Mouse (Mus musculus) midbrain, embryonic 13.5 days (tissue): ENCODE measurements around the gene Acss2. TPM values are rescaled to one million over a fixed set of nuclear protein-coding genes. Genes with fewer than 3 reads are reported as not detected.
"Not testable (repeated sequence)": the region's sequence is repeated elsewhere in the genome, so short reads cannot be mapped to it uniquely, and the experiment has no call there.

Experiments
- ATAC-seq: fragments of 200-750 bp; cut with Nextera tagmentation; 2 replicates; pipeline ENCODE4 v1.8.0; 2017; ENCODE audit warnings: mild to moderate bottlenecking, moderate TSS enrichment, moderate library complexity
- H3K27ac ChIP-seq: fragments of 300-500 bp; sonication (generic); 2 replicates; pipeline ENCODE4 v1.5.1; 2015; ENCODE audit warnings: inconsistent platforms, mild to moderate bottlenecking, moderate library complexity
- H3K27me3 ChIP-seq: fragments of 300-500 bp; sonication (generic); 2 replicates; pipeline ENCODE4 v1.6.1; 2015; ENCODE audit warnings: mild to moderate bottlenecking, inconsistent platforms
- H3K36me3 ChIP-seq: fragments of 300-500 bp; sonication (generic); 2 replicates; pipeline ENCODE4 v1.6.1; 2015; ENCODE audit warnings: mild to moderate bottlenecking, inconsistent platforms
- H3K4me1 ChIP-seq: fragments of 300-500 bp; sonication (generic); replicated peaks from 2 replicates; pipeline ENCODE4 v1.6.1; 2015; ENCODE audit warnings: inconsistent platforms
- H3K4me2 ChIP-seq: fragments of 300-500 bp; sonication (generic); replicated peaks from 2 replicates; pipeline ENCODE4 v1.6.1; 2015; ENCODE audit warnings: moderate library complexity, mild to moderate bottlenecking, inconsistent platforms
- H3K4me3 ChIP-seq: fragments of 300-500 bp; sonication (generic); replicated peaks from 2 replicates; pipeline ENCODE4 v1.5.1; 2015; ENCODE audit warnings: mild to moderate bottlenecking, inconsistent platforms
- H3K9ac ChIP-seq: fragments of 300-500 bp; sonication (generic); replicated peaks from 2 replicates; pipeline ENCODE4 v1.6.1; 2015; ENCODE audit warnings: mild to moderate bottlenecking, inconsistent platforms
- H3K9me3 ChIP-seq: fragments of 300-500 bp; sonication (generic); 2 replicates; pipeline ENCODE4 v1.6.1; 2016; ENCODE audit warnings: mild to moderate bottlenecking, inconsistent platforms
- WGBS: fragments of 180-500 bp; shearing (Covaris S2); methylation state at CpG from one replicate; pipeline ENCODE4 v1.1.7; 2015; 5-methylcytosine and 5-hydroxymethylcytosine counted together
- polyA plus RNA-seq: library from polyadenylated mRNA; unstranded; fragments of >200 nt; fragmentation: Nextera tagmentation; extraction: Ambion mirVana; gene quantifications from 2 replicates; pipeline ENCODE4 v1.2.1, GENCODE M21; 2015

The Acss2 gene
- polyA plus RNA-seq, 1 experiment from 2014 or later, result 28.0 TPM

DNA sequence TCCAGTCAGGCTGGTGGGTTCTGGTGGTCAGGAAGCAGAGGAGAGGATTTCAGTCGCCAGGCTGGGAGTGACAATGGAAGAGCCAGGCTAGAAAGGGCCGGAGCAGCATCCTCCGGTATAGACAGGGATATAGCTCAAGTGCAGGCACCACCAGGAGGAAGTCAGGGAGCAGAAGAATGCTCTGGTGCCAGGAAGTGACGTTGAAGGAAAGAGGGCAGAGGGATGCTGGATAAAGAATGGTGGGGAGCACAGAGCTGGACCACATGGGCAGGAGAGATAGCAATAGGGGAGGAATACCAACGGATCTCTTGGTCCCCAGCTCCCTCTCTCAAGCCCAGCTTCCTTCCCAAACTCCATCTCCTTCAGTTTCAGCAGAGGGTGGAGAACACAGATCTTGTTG, 4.2 kb upstream of the Acss2 start:
- H3K9ac ChIP-seq, result peak overlapping the region; percentile 88
- no peak for ATAC-seq
- H3K4me3 ChIP-seq, result peak overlapping the region; percentile 75
- H3K9me3 ChIP-seq, result no peaks in the 10 kb centered on the region
- peak overlapping the region; percentile 81 for H3K27ac ChIP-seq
- peaks cover 35% of the 10 kb centered on the region for H3K4me1 ChIP-seq
- H3K27me3 ChIP-seq, result no peaks in the 10 kb centered on the region
- peaks cover 9% of the 10 kb centered on the region; the same call in 1 of the 2 replicates for H3K36me3 ChIP-seq
- 65% methylated on average over 5 of the region's 5 CpGs for WGBS
- peak overlapping the region; percentile 78 for H3K4me2 ChIP-seq

DNA sequence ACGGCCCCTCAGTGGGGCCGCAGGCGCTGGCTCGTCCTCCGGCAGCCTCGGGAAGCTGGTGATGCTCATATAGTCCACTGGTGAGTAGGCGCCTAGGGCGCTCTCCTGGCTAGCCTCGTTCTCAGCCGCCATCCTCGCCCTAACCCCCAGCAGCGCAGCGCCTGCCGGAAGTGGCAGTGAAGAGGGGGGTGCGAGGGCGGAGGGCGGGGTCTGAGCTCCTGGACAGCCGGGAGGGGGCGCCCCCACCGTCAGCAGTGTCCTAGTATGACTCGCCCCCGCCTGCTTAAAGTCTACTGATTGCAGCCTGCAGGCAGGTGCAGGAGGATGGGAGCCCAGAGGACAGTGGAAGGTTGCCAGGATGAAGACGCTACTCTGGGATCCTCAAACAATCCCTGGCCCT, 3.1 kb upstream of the Acss2 start:
- Histone ChIP-seq H3K4me1 (peaks cover 41% of the 10 kb centered on the region), H3K9ac (peak overlapping the region; percentile 88), H3K4me3 (peak overlapping the region; percentile 75), H3K27ac (peak overlapping the region; percentile 81), H3K27me3 (no peaks in the 10 kb centered on the region), H3K4me2 (peak overlapping the region; percentile 78), H3K9me3 (no peaks in the 10 kb centered on the region), H3K36me3 (peaks cover 5% of the 10 kb centered on the region; the same call in 1 of the 2 replicates)
- peak; percentile 49 for ATAC-seq
- WGBS, result under 1% methylated on average over 23 of the region's 23 CpGs

GRCm38 (mm10) chr2:155515941-155516340, 1.8 kb upstream of the Acss2 start:
- WGBS, result 6% methylated on average over 1 of the region's 1 CpGs
- peaks cover 3% of the 10 kb centered on the region; the same call in 1 of the 2 replicates for H3K36me3 ChIP-seq
- no peaks in the 10 kb centered on the region for H3K9me3 ChIP-seq
- no peak overlapping the region for H3K4me3 ChIP-seq
- ATAC-seq, result no peak
- no peaks in the 10 kb centered on the region for H3K27me3 ChIP-seq
- H3K9ac ChIP-seq, result no peak overlapping the region
- H3K4me2 ChIP-seq, result no peak overlapping the region
- no peak overlapping the region for H3K27ac ChIP-seq
- peaks cover 41% of the 10 kb centered on the region for H3K4me1 ChIP-seq

DNA sequence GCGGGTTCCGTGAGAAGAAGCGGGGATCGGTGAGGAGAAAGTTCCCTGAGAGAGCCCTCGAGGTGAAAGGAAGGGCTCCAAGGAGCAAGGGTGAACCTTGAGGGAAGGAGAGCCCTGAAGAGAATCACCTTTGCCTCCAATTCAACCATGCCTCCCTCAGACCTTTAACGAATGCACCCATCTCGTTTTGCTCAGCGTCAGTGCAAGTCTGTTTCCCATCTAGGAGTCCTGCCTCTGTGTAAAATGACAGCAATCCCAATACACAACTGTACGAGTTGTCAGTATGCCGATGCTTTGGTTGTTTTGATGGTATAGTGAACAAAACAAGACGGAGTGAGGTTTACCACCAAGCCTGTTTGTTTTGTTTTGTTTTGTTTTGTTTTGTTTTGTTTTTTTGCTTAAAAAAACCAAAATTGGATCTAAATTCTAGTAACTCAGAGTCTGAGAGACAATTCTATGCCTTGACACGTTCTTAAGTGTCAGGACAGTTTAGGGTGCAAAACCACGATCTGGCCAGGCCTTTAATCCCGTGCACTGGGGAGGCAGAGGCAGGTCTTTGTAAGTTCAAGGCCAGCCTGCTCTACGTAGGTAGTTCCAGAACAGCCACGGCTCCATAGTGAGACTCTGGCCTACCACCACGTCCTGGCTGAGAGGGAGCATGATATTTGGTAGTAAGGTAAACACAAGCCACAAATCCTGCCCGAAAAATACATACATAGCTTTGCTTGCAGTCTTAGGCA, 953 bp downstream of the Acss2 start:
- 26% methylated on average over 18 of the region's 18 CpGs for WGBS
- ATAC-seq, result no peak

GRCm38 (mm10) chr2:155523706-155524105, 6.0 kb downstream of the Acss2 start:
- no peak for ATAC-seq
- Histone ChIP-seq H3K9ac (no peak overlapping the region), H3K27me3 (no peaks in the 10 kb centered on the region), H3K9me3 (no peaks in the 10 kb centered on the region), H3K27ac (no peak overlapping the region), H3K4me1 (peaks cover 4% of the 10 kb centered on the region), H3K36me3 (no peaks in the 10 kb centered on the region), H3K4me2 (no peak overlapping the region), H3K4me3 (no peak overlapping the region)
- WGBS, result 60% methylated on average over 5 of the region's 5 CpGs

More for the DNA sequence above, 953 bp downstream of the Acss2 start:
- Histone ChIP-seq H3K27me3 (no peaks in the 10 kb centered on the region), H3K9me3 (no peaks in the 10 kb centered on the region), H3K36me3 (no peaks in the 10 kb centered on the region), H3K4me3 (peak overlapping the region; percentile 68), H3K27ac (peak overlapping the region; percentile 78), H3K4me2 (peak overlapping the region; percentile 68), H3K9ac (peak overlapping the region; percentile 69), H3K4me1 (peaks cover 23% of the 10 kb centered on the region)

GRCm38 (mm10) chr2:155524378-155524777, 6.6 kb downstream of the Acss2 start:
- WGBS, result 70% methylated on average over 1 of the region's 1 CpGs
- H3K9me3 ChIP-seq, result no peaks in the 10 kb centered on the region
- no peak overlapping the region for H3K27ac ChIP-seq
- no peaks in the 10 kb centered on the region for H3K4me1 ChIP-seq
- H3K27me3 ChIP-seq, result no peaks in the 10 kb centered on the region
- no peak overlapping the region for H3K4me2 ChIP-seq
- no peak for ATAC-seq
- H3K4me3 ChIP-seq, result no peak overlapping the region
- H3K9ac ChIP-seq, result no peak overlapping the region
- no peaks in the 10 kb centered on the region for H3K36me3 ChIP-seq

- Histone ChIP-seq H3K4me1 (no peaks in the 10 kb centered on the region), H3K4me2 (no peak overlapping the region), H3K27me3 (no peaks in the 10 kb centered on the region), H3K36me3 (no peaks in the 10 kb centered on the region), H3K9ac (no peak overlapping the region), H3K9me3 (no peaks in the 10 kb centered on the region), H3K27ac (no peak overlapping the region), H3K4me3 (no peak overlapping the region)
- 86% methylated on average over 5 of the region's 5 CpGs for WGBS
- no peak for ATAC-seq
These were observed 9.6 kb downstream of the Acss2 start for GRCm38 (mm10) chr2:155527367-155527766.

DNA sequence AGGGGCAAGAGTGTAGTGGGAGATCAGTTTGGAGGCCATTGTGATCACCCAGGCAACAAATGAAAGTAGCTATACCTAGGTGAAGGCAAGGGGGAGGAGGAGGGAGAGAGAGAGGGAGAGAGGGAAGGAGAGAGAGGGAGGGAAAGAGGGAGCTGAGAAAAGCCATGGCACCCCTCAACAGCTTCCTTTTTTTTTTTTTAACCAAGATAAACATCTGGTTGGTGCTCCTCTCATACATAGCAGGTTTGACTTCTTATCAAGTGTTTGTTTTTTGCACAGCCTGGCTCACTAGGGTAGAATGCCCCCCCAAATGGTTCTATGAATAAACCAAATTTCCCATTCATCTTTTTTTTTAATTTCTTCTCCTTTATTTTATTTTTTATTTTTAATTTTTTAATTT, 18.5 kb downstream of the Acss2 start:
- Histone ChIP-seq H3K4me2 (no peak overlapping the region), H3K4me3 (no peak overlapping the region), H3K27ac (no peak overlapping the region), H3K36me3 (no peaks in the 10 kb centered on the region), H3K9ac (no peak overlapping the region), H3K9me3 (no peaks in the 10 kb centered on the region), H3K4me1 (no peaks in the 10 kb centered on the region), H3K27me3 (no peaks in the 10 kb centered on the region)
- ATAC-seq, result no peak

DNA sequence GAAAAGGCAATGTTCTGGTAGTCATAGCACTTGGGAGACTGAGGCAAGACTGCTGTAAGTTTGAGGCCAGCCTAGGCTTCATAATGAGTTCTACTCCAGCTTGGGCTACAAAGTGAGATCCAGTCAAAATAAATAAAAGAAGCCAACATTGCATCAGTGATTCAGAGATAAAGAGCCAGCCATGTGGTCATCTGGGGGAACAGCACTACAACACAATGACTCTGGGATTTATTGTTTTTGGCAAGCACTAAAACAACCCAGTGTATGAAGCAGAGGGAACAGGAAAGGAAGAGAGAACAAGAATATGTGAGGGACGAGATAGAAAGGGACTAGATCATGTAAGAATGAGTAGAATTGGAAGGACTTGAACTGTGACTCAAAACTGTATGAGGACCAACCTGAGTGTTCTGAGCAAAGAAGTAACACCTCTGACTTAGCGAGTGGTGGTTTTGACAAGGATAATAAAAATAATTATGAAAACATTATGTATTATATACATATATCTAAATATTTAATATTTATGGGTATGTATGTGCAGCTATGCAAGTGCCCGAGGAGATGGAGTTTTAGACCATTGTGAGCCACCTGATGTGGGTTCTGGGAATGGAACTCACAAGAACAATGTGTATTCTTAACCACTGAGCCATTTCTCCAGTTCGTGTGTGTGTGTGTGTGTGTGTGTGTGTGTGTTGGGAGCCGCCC, 20.2 kb downstream of the Acss2 start:
- no peaks in the 10 kb centered on the region for H3K9me3 ChIP-seq
- no peaks in the 10 kb centered on the region for H3K27me3 ChIP-seq
- no peak overlapping the region for H3K9ac ChIP-seq
- H3K27ac ChIP-seq, result no peak overlapping the region
- no peak overlapping the region for H3K4me3 ChIP-seq
- H3K36me3 ChIP-seq, result no peaks in the 10 kb centered on the region
- H3K4me1 ChIP-seq, result no peaks in the 10 kb centered on the region
- 77% methylated on average over 5 of the region's 5 CpGs for WGBS
- no peak overlapping the region for H3K4me2 ChIP-seq
- no peak for ATAC-seq

DNA sequence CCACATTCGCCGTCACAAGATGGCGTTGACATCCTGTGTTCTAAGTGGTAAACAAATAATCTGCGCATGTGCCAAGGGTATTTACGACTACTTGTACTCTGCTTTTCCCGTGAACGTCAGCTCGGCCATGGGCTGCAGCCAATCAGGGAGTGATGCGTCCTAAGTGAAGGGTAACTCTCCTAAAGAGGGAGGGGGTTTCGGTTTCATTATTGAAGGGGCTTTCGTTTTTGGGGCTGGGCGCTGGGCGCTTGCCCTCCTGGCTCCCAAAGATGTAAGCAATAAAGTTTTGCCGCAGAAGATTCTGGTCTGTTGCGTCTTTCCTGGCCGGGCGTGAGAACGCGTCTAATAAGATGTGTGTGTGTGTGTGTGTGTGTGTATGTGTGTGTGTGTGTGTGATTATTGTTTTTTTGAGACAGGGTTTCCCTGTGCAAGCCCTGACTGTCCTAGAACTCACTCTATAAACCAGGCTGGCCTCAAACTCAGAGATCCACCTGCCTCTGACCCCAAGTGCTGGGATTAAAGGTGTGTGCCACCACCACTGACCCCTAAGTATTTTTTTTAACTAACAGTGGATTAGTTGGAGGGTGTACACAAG, 20.8 kb downstream of the Acss2 start:
- not testable (repeated sequence) for H3K4me2 ChIP-seq, H3K9me3 ChIP-seq, H3K9ac ChIP-seq, H3K27me3 ChIP-seq, H3K4me1 ChIP-seq, H3K36me3 ChIP-seq, ATAC-seq, H3K27ac ChIP-seq, H3K4me3 ChIP-seq
- 81% methylated on average over 19 of the region's 19 CpGs for WGBS

DNA sequence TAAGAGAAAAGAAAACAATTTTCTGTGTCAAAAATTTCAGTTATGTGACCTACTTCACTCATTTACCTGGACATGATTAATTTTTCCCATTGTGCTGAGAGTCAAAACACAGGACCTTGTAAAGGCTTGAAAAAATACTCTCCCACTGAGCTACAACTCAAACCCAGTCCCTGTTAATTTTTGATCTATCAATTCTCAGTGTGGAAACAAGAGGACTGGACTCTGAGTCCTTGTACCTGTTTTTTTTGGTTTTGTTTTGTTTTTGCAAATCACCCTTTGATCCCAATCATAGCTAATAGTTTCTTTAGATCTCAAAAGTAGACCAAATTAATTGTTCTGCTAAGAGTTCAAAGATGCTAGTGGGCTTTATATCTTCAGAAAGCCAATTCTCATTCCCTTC, 21.9 kb downstream of the Acss2 start:
- Histone ChIP-seq H3K4me3 (no peak overlapping the region), H3K9ac (no peak overlapping the region), H3K36me3 (no peaks in the 10 kb centered on the region), H3K27me3 (no peaks in the 10 kb centered on the region), H3K4me2 (no peak overlapping the region), H3K27ac (no peak overlapping the region), H3K4me1 (no peaks in the 10 kb centered on the region), H3K9me3 (no peaks in the 10 kb centered on the region)
- no peak for ATAC-seq

- WGBS, result 70% methylated on average over 6 of the region's 6 CpGs
- no peak for ATAC-seq
- Histone ChIP-seq H3K4me3 (no peak overlapping the region), H3K27ac (no peak overlapping the region), H3K9ac (no peak overlapping the region), H3K27me3 (no peaks in the 10 kb centered on the region), H3K36me3 (no peaks in the 10 kb centered on the region), H3K9me3 (no peaks in the 10 kb centered on the region), H3K4me2 (no peak overlapping the region), H3K4me1 (no peaks in the 10 kb centered on the region)
These were observed 23.2 kb downstream of the Acss2 start for GRCm38 (mm10) chr2:155540822-155541458.
